Mouse (Mus musculus) ES-E14 (cell line): ENCODE measurements at regions not wholly inside any gene's neighbourhood (a gene's known extent, or its start where the extent isn't known, plus 50 kb on each side); places are given as distances from the start of the nearest gene placed in this dataset.

ENCODE experiments used
- CHD2 ChIP-seq: IDR thresholded peaks from 2 replicates; pipeline ENCODE4 v1.6.1; 2014; ENCODE audit warnings: mild to moderate bottlenecking, low read depth, low read length, inconsistent platforms
- ZC3H11A ChIP-seq: IDR thresholded peaks from 2 replicates; pipeline ENCODE4 v1.6.1; 2012; ENCODE audit warnings: low read depth, mild to moderate bottlenecking, inconsistent platforms, low read length, borderline replicate concordance

- TF ChIP-seq CHD2 = no peak
- TF ChIP-seq ZC3H11A = no peak
Measured at GRCm38 (mm10) chr14:71475656-71476055, 876.0 kb upstream of the Fam160b2 start.
